Mouse (Mus musculus) heart, adult 2 months (tissue): ENCODE results near the gene Hnrnpr.

Source experiments
- CTCF ChIP-seq: fragments of 200-600 bp; IDR thresholded peaks from 2 replicates; pipeline ENCODE4 v1.8.1; 2022; ENCODE audit warnings: antibody characterized with exemption, mild to moderate bottlenecking, moderate library complexity
- EP300 ChIP-seq: fragments of 200-500 bp; IDR thresholded peaks from 2 replicates; pipeline ENCODE4 v1.6.1; 2011; ENCODE audit warnings: low read depth, low read length, control low read depth; ENCODE audit not compliant: insufficient read depth
- POLR2A ChIP-seq: fragments of 200-500 bp; IDR thresholded peaks from 2 replicates; pipeline ENCODE4 v1.6.1; 2011; ENCODE audit warnings: mild to moderate bottlenecking, low read depth, low read length, control low read depth; ENCODE audit not compliant: insufficient read depth

GRCm38 (mm10) chr4:136295941-136296340 lies 14.8 kb upstream of the Hnrnpr start:
- TF ChIP-seq CTCF (no peak), POLR2A (no peak), EP300 (no peak)
